Mouse (Mus musculus) myocyte (in vitro differentiated cells): ENCODE measurements at regions not wholly inside any gene's neighbourhood (a gene's known extent, or its start where the extent isn't known, plus 50 kb on each side); places are given as distances from the start of the nearest gene placed in this dataset.

Experiments
- E2F4 ChIP-seq: IDR thresholded peaks from one replicate; pipeline ENCODE4 v1.6.1; 2011; ENCODE audit warnings: mild to moderate bottlenecking, control low read depth, moderate library complexity; ENCODE audit not compliant: insufficient read depth
- POLR2A ChIP-seq: IDR thresholded peaks from one replicate; pipeline ENCODE4 v1.6.1; 2011; ENCODE audit warnings: low read depth, mild to moderate bottlenecking, control low read depth, moderate library complexity; ENCODE audit not compliant: insufficient read length
- POLR2AphosphoS2 ChIP-seq: IDR thresholded peaks from one replicate; pipeline ENCODE4 v1.6.1; 2011; ENCODE audit warnings: low read depth, control low read depth; ENCODE audit not compliant: insufficient read length
- REST ChIP-seq: IDR thresholded peaks from one replicate; pipeline ENCODE4 v1.6.1; 2011; ENCODE audit warnings: mild to moderate bottlenecking, control low read depth, moderate library complexity; ENCODE audit not compliant: insufficient read depth, insufficient read length

DNA sequence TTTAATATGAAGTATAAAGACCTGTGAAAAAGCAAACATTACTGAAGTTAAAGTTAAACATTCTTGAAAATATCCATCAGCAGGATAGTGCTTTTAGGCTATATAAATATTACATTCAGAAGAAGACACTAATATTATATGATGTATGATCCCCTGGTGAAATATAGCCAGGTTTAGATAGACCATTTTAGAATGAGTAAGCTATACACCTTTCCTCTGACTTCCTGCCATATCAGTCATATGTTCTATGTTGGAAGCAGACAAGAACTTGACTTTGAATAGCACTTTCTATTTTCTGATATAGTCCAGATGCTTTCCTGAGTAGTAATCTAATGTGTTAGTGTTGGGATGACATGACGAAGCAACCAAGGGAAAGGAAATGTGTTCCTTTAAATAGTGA, 128.5 kb upstream of the Slc8a1 start:
- TF ChIP-seq REST (no peak), POLR2A (no peak), POLR2AphosphoS2 (no peak), E2F4 (no peak)
